Mouse (Mus musculus) splenic B cell, adult 2 months (primary cell): ENCODE results near the gene Pip5k1c.

Experiments
- DNase-seq: peaks from one replicate; pipeline ENCODE4 v3.0.0-alpha.2; 2011; ENCODE audit warnings: low read depth, low spot score
- H3K27me3 ChIP-seq: 2 replicates; pipeline ENCODE4 v1.6.1; 2012; ENCODE audit warnings: mild to moderate bottlenecking, low read length, moderate library complexity, mixed read lengths; ENCODE audit not compliant: control insufficient read depth, poor library complexity, insufficient read depth, severe bottlenecking
- H3K36me3 ChIP-seq: 2 replicates; pipeline ENCODE4 v1.6.1; 2012; ENCODE audit warnings: mild to moderate bottlenecking, low read length, moderate library complexity, mixed read lengths; ENCODE audit not compliant: control insufficient read depth, poor library complexity, insufficient read depth, severe bottlenecking

The Pip5k1c gene

DNA sequence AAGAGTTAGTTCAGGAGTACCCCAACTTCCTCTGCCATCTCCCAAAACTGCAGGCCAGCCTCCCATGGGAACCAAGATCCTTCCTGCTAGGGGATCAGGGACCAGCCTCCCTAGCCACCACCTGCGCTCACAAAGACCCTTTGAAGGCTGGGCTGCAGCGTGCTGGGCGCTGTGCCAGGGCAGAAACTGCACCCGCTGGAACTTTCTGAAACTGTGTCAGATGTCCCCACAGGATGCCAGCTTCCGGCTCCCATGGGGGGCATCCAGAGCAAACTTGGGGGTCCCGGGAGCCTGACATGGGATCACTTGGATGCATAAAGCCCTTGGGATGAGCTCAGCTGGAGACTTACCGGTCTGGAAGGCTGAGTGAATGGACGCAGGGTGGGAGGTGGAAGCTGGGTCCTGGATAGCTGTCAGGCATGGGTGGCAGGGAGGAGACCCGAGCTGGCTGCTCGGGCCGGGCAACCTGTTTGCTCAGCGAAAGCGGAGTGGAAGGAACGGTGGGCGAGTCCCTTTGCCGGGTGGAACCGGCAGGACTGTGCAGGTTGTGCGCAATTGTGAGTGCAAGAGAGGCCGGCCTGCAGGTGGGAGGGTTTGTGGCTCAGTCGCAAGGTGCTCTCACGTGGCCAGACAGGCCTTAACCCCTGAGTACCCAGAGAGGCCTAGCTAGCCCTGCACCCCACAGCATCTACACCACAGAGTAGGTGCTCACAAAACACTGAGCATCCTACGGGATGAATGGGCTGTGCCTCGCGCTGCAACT is 1.9 kb upstream of the Pip5k1c start:
- Histone ChIP-seq H3K27me3 (no peaks in the 10 kb centered on the region), H3K36me3 (no peaks in the 10 kb centered on the region)
- peak; percentile 46 for DNase-seq

GRCm38 (mm10) chr10:81291511-81292104 is 1.2 kb upstream of the Pip5k1c start, which contains the start of gene Tjp3:
Gene Tjp3, minus strand, starts transcription at chr10:81291581.
- peak; percentile 65 for DNase-seq
- no peaks in the 10 kb centered on the region for H3K36me3 ChIP-seq
- H3K27me3 ChIP-seq = no peaks in the 10 kb centered on the region

DNA sequence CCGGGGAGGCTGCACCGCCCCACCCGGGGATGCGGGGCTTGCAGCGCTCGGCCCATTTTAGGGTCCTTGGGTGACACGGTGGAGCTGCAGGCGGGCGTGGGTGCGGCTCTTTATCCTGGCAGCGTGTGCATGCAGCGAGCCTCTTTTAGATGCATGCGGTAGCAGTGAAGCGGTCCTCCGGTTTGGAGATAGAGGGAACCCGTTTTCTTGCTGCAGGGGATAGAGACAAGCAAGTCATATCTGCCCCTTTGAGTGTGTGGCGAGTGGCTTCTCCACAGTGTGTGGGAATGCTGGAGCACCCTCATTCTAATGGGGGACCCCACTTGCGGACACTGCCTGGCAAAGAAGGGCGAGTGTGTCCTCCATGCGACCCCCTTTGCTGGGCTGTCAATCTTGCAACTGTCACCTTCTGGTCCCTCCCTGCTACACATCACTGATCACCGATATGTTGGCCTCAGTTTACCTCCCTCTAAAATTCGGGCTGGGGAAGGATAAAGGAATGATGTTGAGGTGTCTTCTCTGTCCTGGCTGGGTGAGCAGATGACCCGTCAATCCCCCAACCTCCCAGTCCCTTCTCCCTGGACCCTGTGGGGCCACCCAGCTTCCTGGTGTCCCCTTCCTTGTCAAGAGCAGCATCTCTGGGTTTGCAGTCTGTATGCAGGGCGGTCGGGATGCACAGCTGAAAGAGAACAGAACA is 719 bp downstream of the Pip5k1c start:
- DNase-seq = no peak
- H3K36me3 ChIP-seq = no peaks in the 10 kb centered on the region
- H3K27me3 ChIP-seq = no peaks in the 10 kb centered on the region

- no peaks in the 10 kb centered on the region for H3K36me3 ChIP-seq
- DNase-seq = no peak
- no peaks in the 10 kb centered on the region for H3K27me3 ChIP-seq
These were observed 1.7 kb downstream of the Pip5k1c start for GRCm38 (mm10) chr10:81294442-81294841.

- no peak for DNase-seq
- Histone ChIP-seq H3K36me3 (no peaks in the 10 kb centered on the region), H3K27me3 (no peaks in the 10 kb centered on the region)
These were observed 2.4 kb downstream of the Pip5k1c start for GRCm38 (mm10) chr10:81295185-81295584.

GRCm38 (mm10) chr10:81297246-81297645 is 4.5 kb downstream of the Pip5k1c start:
- H3K27me3 ChIP-seq = no peaks in the 10 kb centered on the region
- peak; percentile 80 for DNase-seq
- H3K36me3 ChIP-seq = no peaks in the 10 kb centered on the region

- H3K27me3 ChIP-seq = no peaks in the 10 kb centered on the region
- peak; percentile 80 for DNase-seq
- H3K36me3 ChIP-seq = no peaks in the 10 kb centered on the region
These were observed 5.1 kb downstream of the Pip5k1c start for GRCm38 (mm10) chr10:81297845-81298244.

DNA sequence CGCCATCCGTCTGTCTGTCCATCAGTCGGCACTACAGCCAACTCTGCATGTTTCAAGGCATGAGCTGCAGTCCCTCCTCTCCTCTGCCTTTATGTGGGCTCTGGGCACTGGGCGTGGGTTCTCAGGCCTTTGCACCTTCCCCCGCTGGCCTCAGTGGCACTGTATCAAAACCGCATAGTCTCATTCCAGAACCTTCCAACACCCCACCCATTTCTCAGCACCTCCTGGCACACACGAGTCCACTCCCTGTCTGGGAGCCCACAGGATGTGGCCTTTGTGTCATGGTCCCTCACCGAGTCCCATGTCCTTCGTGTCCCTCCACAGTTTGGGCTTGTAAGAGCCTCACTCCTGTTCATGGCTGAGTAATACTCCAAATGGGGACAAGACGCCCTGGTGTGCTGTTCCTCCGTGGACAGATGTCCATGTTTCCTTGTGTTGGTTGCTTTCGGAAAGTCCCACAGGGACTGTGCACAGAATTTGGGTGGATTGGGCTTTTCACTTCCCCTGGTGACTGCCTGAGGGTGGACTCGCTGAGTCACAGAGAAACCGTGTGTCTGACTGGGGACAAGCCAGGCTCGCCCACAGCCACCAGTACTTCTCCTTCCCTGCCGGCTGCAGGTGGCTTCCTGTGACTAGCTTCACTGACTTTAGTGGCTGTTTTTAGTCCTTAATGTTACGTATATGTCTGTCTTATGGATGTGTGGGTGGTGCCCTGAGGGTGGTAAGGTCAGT is 5.8 kb downstream of the Pip5k1c start:
- H3K27me3 ChIP-seq = no peaks in the 10 kb centered on the region
- peak; percentile 85 for DNase-seq
- H3K36me3 ChIP-seq = no peaks in the 10 kb centered on the region

- H3K27me3 ChIP-seq = no peaks in the 10 kb centered on the region
- H3K36me3 ChIP-seq = no peaks in the 10 kb centered on the region
- DNase-seq = no peak
These were observed 7.0 kb downstream of the Pip5k1c start for GRCm38 (mm10) chr10:81299585-81300351.

- Histone ChIP-seq H3K27me3 (no peaks in the 10 kb centered on the region), H3K36me3 (no peaks in the 10 kb centered on the region)
- no peak for DNase-seq
These were observed 7.7 kb downstream of the Pip5k1c start for GRCm38 (mm10) chr10:81300352-81300907.

DNA sequence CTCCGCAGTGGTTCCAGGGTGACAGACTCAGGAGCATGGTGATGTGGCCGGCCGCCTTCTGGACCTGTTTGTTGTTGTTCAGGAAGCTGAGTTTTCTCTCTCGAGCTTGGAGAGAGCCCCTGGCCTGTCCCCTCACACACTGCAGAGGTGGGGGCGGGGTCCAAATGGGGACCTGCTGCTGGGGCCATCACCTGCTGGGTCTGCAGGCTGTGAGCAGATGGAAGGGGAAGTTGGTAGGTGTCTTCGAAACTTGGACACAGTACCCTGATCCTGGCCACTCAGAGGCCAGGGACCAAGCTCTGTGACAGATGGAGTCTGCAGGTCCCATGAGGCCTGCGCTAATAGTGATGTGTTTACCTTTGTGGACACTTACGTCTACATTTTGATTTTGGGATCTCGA is 8.6 kb downstream of the Pip5k1c start:
- no peaks in the 10 kb centered on the region for H3K27me3 ChIP-seq
- DNase-seq = peak; percentile 61
- no peaks in the 10 kb centered on the region for H3K36me3 ChIP-seq

DNA sequence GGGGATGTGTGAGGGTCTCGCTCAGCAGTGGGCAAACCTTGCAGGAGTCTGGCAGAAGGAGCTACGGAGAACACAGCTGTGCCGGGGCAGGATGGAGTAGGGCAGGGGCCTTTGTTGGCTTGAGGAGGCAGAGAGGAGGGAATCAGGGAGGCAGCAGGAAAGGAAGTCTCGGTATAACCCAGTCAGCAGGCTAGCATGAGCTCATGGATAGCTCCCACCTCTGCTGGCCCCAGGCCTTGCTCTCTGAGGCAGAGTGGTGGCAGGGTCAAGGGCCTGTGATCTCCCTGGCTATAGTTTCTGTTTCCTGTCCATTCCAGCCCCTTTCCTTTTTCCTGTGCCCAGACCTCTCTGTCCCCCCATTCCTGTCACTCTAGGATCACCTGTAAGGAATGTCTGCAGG is 9.5 kb downstream of the Pip5k1c start:
- no peaks in the 10 kb centered on the region for H3K36me3 ChIP-seq
- DNase-seq = no peak
- H3K27me3 ChIP-seq = no peaks in the 10 kb centered on the region

GRCm38 (mm10) chr10:81302781-81303218 is 10.0 kb downstream of the Pip5k1c start:
- DNase-seq = no peak
- Histone ChIP-seq H3K36me3 (peaks cover 3% of the 10 kb centered on the region; the same call in 1 of the 2 replicates), H3K27me3 (no peaks in the 10 kb centered on the region)

DNA sequence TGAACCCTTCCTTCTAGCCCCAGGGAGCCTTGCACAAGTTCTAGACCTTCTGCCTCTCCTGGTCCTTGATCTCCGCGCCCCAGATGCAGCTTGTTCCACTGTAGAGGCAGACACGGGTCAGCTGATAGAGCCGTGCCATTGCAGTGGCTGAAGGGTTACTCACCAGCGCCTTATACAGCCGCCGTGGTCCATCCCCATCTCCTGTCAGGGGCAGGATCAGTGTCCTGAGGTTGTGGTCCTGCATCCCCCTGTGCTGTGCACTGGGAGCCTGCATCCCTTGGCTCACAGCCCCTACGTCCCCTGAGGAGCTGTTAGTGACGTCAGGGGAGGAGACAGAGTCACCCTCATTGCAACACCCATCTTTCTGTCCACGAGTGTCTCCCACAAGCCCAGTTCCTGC is 10.5 kb downstream of the Pip5k1c start:
- Histone ChIP-seq H3K36me3 (peaks cover 5% of the 10 kb centered on the region; the same call in 1 of the 2 replicates), H3K27me3 (no peaks in the 10 kb centered on the region)
- no peak for DNase-seq
